Comparison of ENCODE assay signal across 10 mouse cellular contexts in genomic region chr16:91160679-91161078, GRCm38 (mm10).
DNase-seq lines count a peak whose midpoint lies in the region; ATAC-seq and TF ChIP-seq lines count a peak whose summit lies in the region.
"Had no signal": no experiment of that assay in that cellular context is flagged by ENCODE, and none has a peak within 500 bp of the region (broad histone marks: within the 10 kb centered on the region; RNA-seq: fewer than 3 reads in every experiment).

No protein-coding gene starts in this region.

- intact Hi-C loops in left cerebral cortex, postnatal 10 days (cut with DNase I), result loop anchor here (5.0 to 10.0 kb wide), 2 partner anchors 154 to 192 kb away; no protein-coding TSS in a partner anchor
- intact Hi-C loops in left cerebral cortex, postnatal 36 days (cut with DNase I), result loop anchor here (5.0 kb wide), 1 partner anchor 187 kb away; no protein-coding TSS in a partner anchor

- no peak overlapping the region for H3K4me2 ChIP-seq in forebrain, embryonic 11.5 days (ENCODE audit: low read depth, low read length, severe bottlenecking)
- no peak overlapping the region for H3K4me2 ChIP-seq in forebrain, embryonic 12.5 days
- H3K4me2 ChIP-seq: liver, embryonic 13.5 days had no signal

- H3K4me1 ChIP-seq in forebrain, embryonic 11.5 days (replicated peaks; ENCODE audit: control insufficient read depth, insufficient read depth, low read length), result no peaks in the 10 kb centered on the region
- peaks cover 11% of the 10 kb centered on the region for H3K4me1 ChIP-seq in forebrain, embryonic 12.5 days
- no peaks in the 10 kb centered on the region for H3K4me1 ChIP-seq in E14TG2a.4 (replicated peaks; ENCODE audit: low read depth, low read length)

- peak; percentile 60 for DNase-seq in forebrain, embryonic 11.5 days (ENCODE audit: low spot score)
- peak; percentile 13 to 38 for DNase-seq in left cerebral cortex, postnatal 10 days (ENCODE audit: extremely low spot score in 1 of 2, low spot score in 2 of 2)
- no peak for DNase-seq in left cerebral cortex, postnatal 36 days (ENCODE audit: low spot score in 2 of 2)
- peak; percentile 70 for DNase-seq in embryo, embryonic 10 days (ENCODE audit: low spot score)
- DNase-seq: liver, embryonic 13.5 days had no signal

- no peak overlapping the region for H3K9ac ChIP-seq in forebrain, embryonic 11.5 days (ENCODE audit: low read length)
- H3K9ac ChIP-seq in forebrain, embryonic 12.5 days, result no peak overlapping the region
- H3K9ac ChIP-seq: liver, embryonic 13.5 days had no signal

- peaks cover 3% of the 10 kb centered on the region; the same call in 1 of the 2 replicates for H3K9me3 ChIP-seq in forebrain, embryonic 11.5 days (ENCODE audit: control insufficient read depth, low read length)
- H3K9me3 ChIP-seq in forebrain, embryonic 12.5 days, result 0 out of 2 replicates have a peak, but pooled peaks cover 4% of the 10 kb centered on the region
- no peaks in the 10 kb centered on the region for H3K9me3 ChIP-seq in E14TG2a.4 (ENCODE audit: low read length)
- H3K9me3 ChIP-seq: G1E; liver, embryonic 13.5 days had no signal

- H3K27ac ChIP-seq in forebrain, embryonic 11.5 days (ENCODE audit: low read depth, low read length), result no peak overlapping the region
- no peak overlapping the region for H3K27ac ChIP-seq in forebrain, embryonic 12.5 days
- H3K27ac ChIP-seq: liver, embryonic 13.5 days had no signal

- 14% methylated on average over 8 of the region's 8 CpGs for WGBS in forebrain, embryonic 11.5 days
- WGBS in forebrain, embryonic 12.5 days, result 24% methylated on average over 8 of the region's 8 CpGs

- no peaks in the 10 kb centered on the region; the same call in 1 of the 2 replicates for H3K27me3 ChIP-seq in forebrain, embryonic 11.5 days (ENCODE audit: control insufficient read depth, insufficient read depth, low read length)
- peaks cover 73% of the 10 kb centered on the region for H3K27me3 ChIP-seq in forebrain, embryonic 12.5 days
- peaks cover 9% of the 10 kb centered on the region for H3K27me3 ChIP-seq in E14TG2a.4 (ENCODE audit: insufficient read depth, low read length)

- no peaks in the 10 kb centered on the region for H3K36me3 ChIP-seq in forebrain, embryonic 11.5 days (ENCODE audit: control insufficient read depth, insufficient read depth, low read length)
- H3K36me3 ChIP-seq in forebrain, embryonic 12.5 days (replicated peaks), result no peaks in the 10 kb centered on the region
- no peaks in the 10 kb centered on the region for H3K36me3 ChIP-seq in E14TG2a.4 (ENCODE audit: insufficient read depth, low read length)
- H3K36me3 ChIP-seq: G1E; liver, embryonic 13.5 days had no signal

- H3K4me3 ChIP-seq in forebrain, embryonic 11.5 days (ENCODE audit: low read depth, low read length), result no peak overlapping the region
- no peak overlapping the region for H3K4me3 ChIP-seq in forebrain, embryonic 12.5 days (replicated peaks)
- no peak overlapping the region for H3K4me3 ChIP-seq in E14TG2a.4 (replicated peaks; ENCODE audit: low read length)
- H3K4me3 ChIP-seq: liver, embryonic 13.5 days had no signal

- TF ChIP-seq CTCF in E14TG2a.4 (conservative IDR thresholded peaks at IDR 0.05; ENCODE audit: low read length), result peak; percentile 36; the same call in 1 of the 2 replicates

- ATAC-seq in forebrain, embryonic 11.5 days (replicated peaks; ENCODE audit: low FRiP score), result no peak
- ATAC-seq in forebrain, embryonic 12.5 days (ENCODE audit: low FRiP score), result no peak
- 0 out of 2 replicates have a peak, but pooled peaks have one; percentile 50 for ATAC-seq in megakaryocyte-erythroid progenitor cell, adult 5-6 weeks (replicated peaks; ENCODE audit: low FRiP score, low TSS enrichment, poor library complexity, severe bottlenecking)
- ATAC-seq in frontal cortex, adult (ENCODE audit: low TSS enrichment), result no peak

Comparison
In these comparisons a context has a peak if more than half of its experiments do, and no peak if none do; other contexts are left out.
1. DNase-seq: peak in forebrain, embryonic 11.5 days (single experiment), left cerebral cortex, postnatal 10 days (2 of 2) and embryo, embryonic 10 days (single experiment); none in left cerebral cortex, postnatal 36 days (0 of 2).